Mouse (Mus musculus) heart, postnatal 25 days (tissue): ENCODE results near the gene Htr3a. TPM values are rescaled to one million over a fixed set of nuclear protein-coding genes. Genes with fewer than 3 reads are reported as not detected.

Source experiments
- DNase-seq: peaks from one replicate; pipeline ENCODE4 v3.0.0; 2022; ENCODE audit warnings: low spot score
- intact Hi-C: fragments of 180-260 bp; cut with DNase I; formaldehyde crosslinking; loops from one replicate; pipeline ENCODE4 v1.15.1; 2025
- total RNA-seq, 2 experiments: library from RNA; stranded (reverse); gene quantifications; 2 replicates each; pipeline ENCODE4 v1.2.3; 2021

Gene Htr3a
- total RNA-seq: not detected

- intact Hi-C loops: no loop called here
Measured at GRCm38 (mm10) chr9:48910885-48911537, at the start of gene Htr3a. Gene Htr3a, minus strand, starts transcription at chr9:48911099.

GRCm38 (mm10) chr9:48947565-48947964 lies 36.7 kb upstream of the Htr3a start:
- no peak for DNase-seq

More at GRCm38 (mm10) chr9:48910885-48911537, at the start of gene Htr3a:
- peak; percentile 7 for DNase-seq

GRCm38 (mm10) chr9:48942349-48942748 lies 31.4 kb upstream of the Htr3a start:
- no peak for DNase-seq
- intact Hi-C loops: no loop called here

More at GRCm38 (mm10) chr9:48947565-48947964, 36.7 kb upstream of the Htr3a start:
- intact Hi-C loops: no loop called here

GRCm38 (mm10) chr9:48929436-48929835 lies 18.5 kb upstream of the Htr3a start:
- intact Hi-C loops: no loop called here
- DNase-seq: no peak

- intact Hi-C loops: no loop called here
- no peak for DNase-seq
Measured at GRCm38 (mm10) chr9:48928781-48929180, 17.9 kb upstream of the Htr3a start.

- DNase-seq: no peak
- intact Hi-C loops: no loop called here
Measured at GRCm38 (mm10) chr9:48916011-48916788, 5.3 kb upstream of the Htr3a start.

GRCm38 (mm10) chr9:48904421-48904820 lies 6.5 kb downstream of the Htr3a start:
- no peak for DNase-seq
- intact Hi-C loops: no loop called here

- DNase-seq: no peak
- intact Hi-C loops: no loop called here
Measured at GRCm38 (mm10) chr9:48903766-48904165, 7.1 kb downstream of the Htr3a start.

GRCm38 (mm10) chr9:48898551-48898950 lies 12.3 kb downstream of the Htr3a start:
- intact Hi-C loops: no loop called here
- DNase-seq: no peak

- intact Hi-C loops: loop anchor here (2.0 kb wide), 1 partner anchor 77 kb away; no protein-coding TSS in a partner anchor
- DNase-seq: no peak
Measured at GRCm38 (mm10) chr9:48895819-48896536, 14.9 kb downstream of the Htr3a start.

- DNase-seq: no peak
- intact Hi-C loops: loop anchor here (1.0 kb wide), 1 partner anchor 248 kb away; no protein-coding TSS in a partner anchor
Measured at GRCm38 (mm10) chr9:48894755-48895154, 16.1 kb downstream of the Htr3a start.

GRCm38 (mm10) chr9:48893986-48894385 lies 16.9 kb downstream of the Htr3a start:
- intact Hi-C loops: loop anchor here (1.0 kb wide), 1 partner anchor 248 kb away; no protein-coding TSS in a partner anchor
- DNase-seq: no peak

GRCm38 (mm10) chr9:48889093-48889492 lies 21.8 kb downstream of the Htr3a start:
- DNase-seq: no peak
- intact Hi-C loops: no loop called here

- DNase-seq: no peak
- intact Hi-C loops: no loop called here
Measured at GRCm38 (mm10) chr9:48872896-48873295, 38.0 kb downstream of the Htr3a start.

- intact Hi-C loops: loop anchor here (10.0 kb wide), 1 partner anchor 392 kb away; no protein-coding TSS in a partner anchor
- no peak for DNase-seq
Measured at GRCm38 (mm10) chr9:48866523-48867121, 44.3 kb downstream of the Htr3a start.

- no peak for DNase-seq
- intact Hi-C loops: loop anchor here (10.0 kb wide), 1 partner anchor 390 kb away; no protein-coding TSS in a partner anchor
Measured at GRCm38 (mm10) chr9:48865235-48865634, 45.7 kb downstream of the Htr3a start.

- DNase-seq: no peak
- intact Hi-C loops: loop anchor here (1.0 to 10.0 kb wide), 3 partner anchors 25 to 387 kb away; partner anchors contain the start of gene Zbtb16
Measured at GRCm38 (mm10) chr9:48861481-48861880, 49.4 kb downstream of the Htr3a start.

GRCm38 (mm10) chr9:48860526-48860845 lies 50.4 kb downstream of the Htr3a start:
- DNase-seq: peak; percentile 54
- intact Hi-C loops: loop anchor here (1.0 to 10.0 kb wide), 3 partner anchors 24 to 386 kb away; partner anchors contain the start of gene Zbtb16

GRCm38 (mm10) chr9:48859828-48860525 lies 50.9 kb downstream of the Htr3a start:
- intact Hi-C loops: loop anchor here (1.0 to 10.0 kb wide), 3 partner anchors 23 to 385 kb away; partner anchors contain the start of gene Zbtb16
- DNase-seq: no peak
